Mouse (Mus musculus) ES-CJ7 (cell line): ENCODE data around the gene Vmn2r16.

Experiments used
- DNase-seq: peaks from one replicate; pipeline ENCODE4 v3.0.0; 2011; ENCODE audit warnings: low read depth, low spot score

Vmn2r16 gene

GRCm38 (mm10) chr5:109329862-109330261 is at the start of gene Vmn2r16:
Gene Vmn2r16 (plus strand): TSS chr5:109330162.
- DNase-seq, result no peak

GRCm38 (mm10) chr5:109294655-109295054 is 35.3 kb upstream of the Vmn2r16 start:
- no peak for DNase-seq

GRCm38 (mm10) chr5:109297544-109297943 is 32.4 kb upstream of the Vmn2r16 start, which contains the start of gene Vmn2r15:
Gene Vmn2r15 (minus strand): TSS chr5:109297644.
- DNase-seq, result no peak

DNA sequence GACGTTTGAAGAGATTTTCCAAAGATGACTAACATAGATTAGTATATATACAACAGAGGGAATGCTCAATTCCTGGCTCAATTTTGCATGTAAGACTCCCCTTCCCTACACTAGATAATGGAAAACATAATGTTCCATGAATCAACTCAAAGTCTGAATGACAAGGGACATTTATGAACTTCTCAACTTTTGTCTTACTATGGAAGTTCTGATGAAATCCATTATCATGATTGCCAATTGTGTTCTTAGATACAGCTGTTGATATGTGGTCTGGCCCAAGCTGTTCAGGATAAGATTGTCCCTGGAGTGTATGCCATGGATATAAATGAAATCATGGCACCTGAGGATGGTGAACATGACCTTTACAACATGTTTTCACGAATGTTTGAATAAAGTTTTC is 89.4 kb downstream of the Vmn2r16 start, which contains the start of gene Vmn2r17:
Gene Vmn2r17, plus strand, starts transcription at position 301 of the 400 bp plus-strand sequence.
- no peak for DNase-seq
